Mouse (Mus musculus) olfactory bulb, adult 2 months (tissue): ENCODE data around the gene Lcn2. TPM values are rescaled to one million over a fixed set of nuclear protein-coding genes. Genes with fewer than 3 reads are reported as not detected.

ENCODE experiments used
- H3K27ac ChIP-seq: fragments of 200-500 bp; 2 replicates; pipeline ENCODE4 v1.5.1; 2012; ENCODE audit warnings: low read depth, low read length; ENCODE audit not compliant: insufficient read depth
- H3K4me1 ChIP-seq: fragments of 200-500 bp; 2 replicates; pipeline ENCODE4 v1.6.1; 2012; ENCODE audit warnings: low read length; ENCODE audit not compliant: control insufficient read depth, insufficient read depth
- H3K4me3 ChIP-seq: fragments of 200-500 bp; 2 replicates; pipeline ENCODE4 v1.5.1; 2012; ENCODE audit warnings: mild to moderate bottlenecking, low read depth, low read length, moderate library complexity; ENCODE audit not compliant: insufficient read depth
- CTCF ChIP-seq: fragments of 200-500 bp; IDR thresholded peaks from 2 replicates; pipeline ENCODE4 v1.5.1; 2012; ENCODE audit warnings: low read depth, mild to moderate bottlenecking, low read length, moderate library complexity; ENCODE audit not compliant: insufficient read depth
- POLR2A ChIP-seq: fragments of 200-500 bp; IDR thresholded peaks from 2 replicates; pipeline ENCODE4 v1.6.1; 2012; ENCODE audit warnings: mild to moderate bottlenecking, low read depth, low read length, moderate library complexity; ENCODE audit not compliant: insufficient read depth
- WGBS: fragments of 180-500 bp; shearing (Covaris S2); methylation state at CpG from one replicate; pipeline ENCODE4 v1.1.7; 2018; 5-methylcytosine and 5-hydroxymethylcytosine counted together
- polyA plus RNA-seq: library from polyadenylated mRNA; stranded (reverse); fragments of >200 nt; gene quantifications from 2 replicates; pipeline ENCODE4 v1.2.4, GENCODE M21; 2012; ENCODE audit warnings: low replicate concordance; ENCODE audit not compliant: missing spikeins, insufficient read depth, insufficient read length

The Lcn2 gene
- not detected in 2 replicates for polyA plus RNA-seq

DNA sequence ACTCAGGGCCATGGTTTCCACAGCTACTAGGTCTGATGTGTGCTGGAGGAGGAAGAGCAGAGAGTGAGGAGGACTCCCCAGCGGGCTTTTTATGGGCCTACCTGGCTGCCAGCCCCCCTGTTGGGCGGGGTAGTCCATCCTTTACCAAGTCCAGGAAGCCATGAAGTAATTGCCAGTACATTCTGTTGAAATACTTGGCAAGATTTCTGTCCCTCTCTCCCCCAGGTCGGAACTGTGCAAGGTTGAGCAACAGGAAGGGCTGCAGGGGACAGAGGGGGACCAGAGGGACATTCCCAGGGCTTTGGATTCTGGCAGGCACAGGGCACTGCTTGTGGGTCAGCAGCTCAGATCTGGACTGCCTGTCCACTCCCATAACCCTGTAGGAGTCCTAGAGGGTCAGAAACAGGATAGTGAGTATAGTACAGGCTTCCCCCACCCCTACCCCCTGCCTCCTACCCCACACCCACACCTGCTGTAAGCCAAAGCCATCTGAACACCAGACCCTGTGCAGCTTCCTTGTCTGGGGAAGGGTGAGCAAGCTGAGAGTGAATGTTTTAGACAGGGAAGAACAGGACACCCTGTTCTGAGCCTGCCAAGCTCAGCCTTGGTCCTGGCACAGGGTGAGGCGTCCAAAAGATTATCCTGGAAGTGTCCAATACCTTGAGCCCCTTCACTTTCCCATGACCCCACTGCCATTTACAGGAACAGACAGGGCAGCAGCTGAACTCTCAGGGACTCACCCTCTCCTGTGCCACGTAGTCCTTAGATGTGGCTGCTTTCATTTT, at the start of gene Lcn2:
Gene Lcn2, minus strand, starts transcription at position 547 of the 785 bp plus-strand sequence.
- H3K4me1 ChIP-seq = no peaks in the 10 kb centered on the region
- H3K4me3 ChIP-seq = no peak within 1 kb of the TSS
- H3K27ac ChIP-seq = no peak within 1 kb of the TSS
- TF ChIP-seq CTCF (no peak), POLR2A (no peak)
- WGBS = 67% methylated on average over 5 of the region's 5 CpGs

DNA sequence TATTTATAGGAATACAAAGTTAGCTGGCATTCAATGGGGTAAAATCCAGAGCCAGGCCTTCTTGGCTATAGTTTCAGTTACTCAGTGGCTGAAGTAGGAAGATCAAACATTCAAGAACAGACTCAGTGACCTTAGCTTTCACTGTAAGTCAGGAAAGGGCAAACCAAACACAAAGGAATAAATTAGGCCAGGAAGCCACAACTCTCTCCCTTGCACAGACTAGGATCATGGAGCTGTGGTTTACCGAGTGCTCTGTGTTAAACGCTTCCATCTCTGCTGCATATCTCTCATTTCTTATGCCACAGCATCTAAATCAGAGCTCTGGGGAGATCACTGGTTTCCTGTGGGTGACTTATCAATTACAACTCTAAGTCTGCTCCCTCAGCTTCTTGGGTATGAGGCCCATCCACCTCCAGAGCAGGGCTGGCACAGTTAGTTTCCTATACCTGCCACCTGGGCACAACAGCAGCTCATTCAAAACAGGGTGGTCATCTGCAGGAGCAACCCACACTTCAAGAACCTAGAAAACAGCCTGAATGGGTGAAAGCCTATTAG, 49.6 kb upstream of the Lcn2 start:
- Histone ChIP-seq H3K27ac (no peak overlapping the region), H3K4me3 (no peak overlapping the region), H3K4me1 (peaks cover 10% of the 10 kb centered on the region)
- WGBS = 48% methylated on average over 2 of the region's 2 CpGs
- TF ChIP-seq CTCF (no peak), POLR2A (no peak)

DNA sequence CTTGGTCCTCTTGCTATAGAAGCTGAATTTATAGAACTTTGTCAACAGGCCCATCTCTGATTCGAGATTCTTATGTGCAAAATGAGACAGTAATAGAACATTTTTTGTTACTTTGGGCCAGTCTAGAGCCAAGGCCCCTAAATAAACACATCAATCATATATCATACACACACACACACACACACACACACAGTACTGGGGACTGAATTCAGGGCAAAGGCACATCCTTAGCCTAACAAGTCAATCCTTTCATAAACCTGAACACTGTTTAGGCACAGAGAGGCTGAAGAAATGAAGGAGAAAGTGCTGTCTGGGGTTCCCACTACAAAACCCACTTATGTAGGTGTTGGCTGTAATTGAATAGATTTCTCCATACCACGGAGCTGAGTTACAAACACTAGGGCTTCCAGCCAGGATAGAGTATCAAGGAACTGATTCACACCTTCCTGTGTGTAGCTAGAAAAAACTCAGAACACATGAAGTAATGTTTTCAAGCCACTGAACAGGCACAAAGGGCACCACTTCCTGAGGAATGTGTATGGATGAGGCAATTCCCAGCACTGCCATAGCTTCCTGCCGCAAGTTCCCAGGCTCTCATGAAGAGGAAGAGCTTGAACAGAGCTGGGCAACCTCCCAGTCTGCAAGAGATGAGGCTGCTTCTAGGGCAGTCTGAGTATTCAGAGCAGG, 48.8 kb upstream of the Lcn2 start:
- TF ChIP-seq CTCF = no peak
- no peak for TF ChIP-seq POLR2A
- H3K4me1 ChIP-seq = peaks cover 10% of the 10 kb centered on the region
- no peak overlapping the region for H3K27ac ChIP-seq
- no peak overlapping the region for H3K4me3 ChIP-seq
- 27% methylated on average over 3 of the region's 3 CpGs for WGBS

DNA sequence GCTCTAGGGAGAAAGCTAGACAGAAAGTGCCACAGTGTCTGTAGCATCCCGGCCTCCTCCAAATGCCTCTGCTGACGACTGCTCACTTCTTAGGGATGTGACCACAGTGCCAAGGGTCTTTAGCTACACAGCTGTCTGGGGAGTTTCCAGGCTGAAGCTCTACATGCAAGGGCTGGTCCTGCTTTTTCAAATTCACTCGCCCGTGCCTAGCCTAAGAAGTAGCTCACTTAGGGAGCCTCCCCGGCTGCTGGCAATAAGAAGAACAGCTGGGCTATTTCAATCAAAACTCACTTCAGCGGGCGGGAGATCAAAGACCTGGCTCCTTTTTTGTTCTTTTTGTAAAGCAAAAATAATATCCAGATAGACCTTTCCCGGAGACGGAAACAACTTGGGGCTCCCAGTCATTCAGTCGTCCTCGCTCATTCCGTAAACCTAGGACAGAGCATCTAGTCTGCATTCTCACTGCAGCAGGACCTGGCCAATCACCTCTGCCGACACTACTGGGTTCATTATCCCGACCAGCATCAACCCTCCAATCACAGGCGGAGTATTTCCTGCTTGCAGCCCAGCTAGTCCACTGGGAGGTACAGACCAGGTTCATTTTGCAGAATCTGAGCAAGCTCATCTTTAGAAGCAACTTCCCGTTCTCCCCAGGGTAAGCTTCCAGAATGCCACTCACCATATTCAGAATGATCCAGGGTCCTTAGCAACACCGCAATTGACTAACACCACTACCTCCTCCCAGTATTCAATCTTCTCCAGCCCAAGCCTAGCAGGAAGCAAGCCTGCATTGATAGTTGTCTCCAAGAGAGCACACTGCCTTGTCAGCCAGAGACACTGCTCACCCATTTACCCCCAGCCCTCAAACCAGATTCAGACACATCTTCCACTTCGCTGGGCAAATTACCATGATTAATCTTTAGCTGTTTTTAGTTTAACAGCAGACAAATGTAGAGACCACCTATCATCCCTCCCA, 42.9 kb upstream of the Lcn2 start:
- WGBS = 2% methylated on average over 18 of the region's 18 CpGs

DNA sequence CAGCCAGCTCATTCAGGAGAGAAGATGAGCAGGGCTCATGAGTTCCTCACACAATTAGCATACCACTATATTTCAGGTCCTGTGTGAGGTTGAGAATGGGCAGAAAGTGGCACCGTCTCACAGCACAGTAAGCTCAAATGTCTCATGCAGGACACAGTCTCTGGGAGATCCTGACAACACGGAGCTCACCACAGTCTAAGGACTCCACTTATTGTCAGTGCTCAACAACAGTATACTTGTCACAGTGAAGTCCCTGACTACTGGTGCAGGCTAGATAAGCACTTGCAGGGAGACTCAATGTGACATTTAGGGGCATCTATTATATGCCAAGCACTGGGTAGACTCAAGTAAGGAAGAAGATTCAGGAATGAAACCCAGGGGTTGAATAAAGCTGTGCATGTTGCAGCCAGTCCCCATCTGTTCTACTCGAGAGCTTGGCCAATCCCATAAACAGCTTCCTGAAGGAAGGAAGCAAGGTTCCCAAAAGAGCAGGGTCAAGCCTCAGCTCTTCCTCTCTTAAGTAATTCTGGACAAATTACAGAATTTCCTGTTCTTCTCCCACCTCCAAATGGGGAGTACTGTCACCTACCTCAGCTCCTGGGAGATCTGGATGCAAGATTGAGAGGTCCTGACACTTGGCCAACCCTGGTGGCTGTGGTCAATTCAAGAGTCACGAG, 41.3 kb upstream of the Lcn2 start:
- TF ChIP-seq CTCF (no peak), POLR2A (no peak)
- H3K4me1 ChIP-seq = peaks cover 20% of the 10 kb centered on the region
- 21% methylated on average over 4 of the region's 4 CpGs for WGBS
- peak overlapping the region; percentile 28; the same call in 1 of the 2 replicates for H3K4me3 ChIP-seq
- peak overlapping the region; percentile 80 for H3K27ac ChIP-seq

More for the DNA sequence above, 42.9 kb upstream of the Lcn2 start:
- peaks cover 17% of the 10 kb centered on the region for H3K4me1 ChIP-seq
- H3K4me3 ChIP-seq = peak overlapping the region; percentile 62
- H3K27ac ChIP-seq = peak overlapping the region; percentile 87
- TF ChIP-seq POLR2A (0 out of 2 replicates have a peak, but pooled peaks have one; percentile 34), CTCF (no peak)

DNA sequence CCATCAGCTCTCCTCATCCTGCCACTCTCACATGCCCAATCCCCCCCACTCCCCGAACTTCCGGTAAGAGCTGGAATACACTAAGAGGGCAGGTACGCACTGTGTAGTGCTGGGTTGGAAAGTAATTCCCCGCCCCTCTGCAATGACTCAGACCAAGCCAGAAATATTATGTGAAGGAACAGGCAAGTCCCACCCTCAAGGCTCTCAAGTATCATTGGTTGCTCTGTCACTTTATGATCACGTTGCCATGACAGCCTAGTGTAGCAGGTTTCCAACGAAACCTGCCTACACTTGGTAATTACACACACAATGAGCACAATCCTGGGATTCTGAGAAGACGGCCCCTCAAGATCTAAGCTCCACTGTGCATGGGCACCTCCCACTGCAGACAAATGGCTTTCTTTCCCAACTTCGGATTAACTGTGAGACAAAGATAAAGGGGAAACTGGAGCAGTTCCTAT, 40.2 kb upstream of the Lcn2 start:
- WGBS = 9% methylated on average over 8 of the region's 8 CpGs
- peaks cover 26% of the 10 kb centered on the region for H3K4me1 ChIP-seq
- H3K4me3 ChIP-seq = peak overlapping the region; percentile 27
- peak overlapping the region; percentile 80 for H3K27ac ChIP-seq
- TF ChIP-seq POLR2A = no peak
- no peak for TF ChIP-seq CTCF

DNA sequence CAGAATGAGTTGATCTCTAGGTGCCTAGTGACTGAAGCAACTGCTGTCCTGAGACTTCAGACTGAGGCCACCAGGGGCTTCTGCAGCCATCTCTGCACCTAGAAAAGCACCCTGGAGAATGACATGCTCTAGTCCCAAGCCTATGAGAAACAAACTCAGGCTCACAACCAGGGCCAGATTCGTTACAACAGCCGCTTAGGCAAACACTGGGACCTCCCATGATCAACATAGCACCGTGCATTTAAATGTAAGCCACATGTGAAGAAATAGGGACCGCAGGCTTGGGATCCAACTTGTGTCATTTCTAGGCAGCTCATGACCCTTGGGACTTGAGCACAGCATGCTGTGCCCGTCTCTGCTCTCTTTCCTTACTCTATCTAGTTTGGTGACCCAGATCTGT, 39.7 kb upstream of the Lcn2 start:
- no peak overlapping the region for H3K4me3 ChIP-seq
- H3K4me1 ChIP-seq = peaks cover 29% of the 10 kb centered on the region
- TF ChIP-seq CTCF = no peak
- no peak for TF ChIP-seq POLR2A
- H3K27ac ChIP-seq = peak overlapping the region; percentile 35
- WGBS = 34% methylated on average over 5 of the region's 5 CpGs
